Mouse (Mus musculus): ENCODE measurements at regions not wholly inside any gene's neighbourhood (a gene's known extent, or its start where the extent isn't known, plus 50 kb on each side); places are given as distances from the start of the nearest gene placed in this dataset.

DNA sequence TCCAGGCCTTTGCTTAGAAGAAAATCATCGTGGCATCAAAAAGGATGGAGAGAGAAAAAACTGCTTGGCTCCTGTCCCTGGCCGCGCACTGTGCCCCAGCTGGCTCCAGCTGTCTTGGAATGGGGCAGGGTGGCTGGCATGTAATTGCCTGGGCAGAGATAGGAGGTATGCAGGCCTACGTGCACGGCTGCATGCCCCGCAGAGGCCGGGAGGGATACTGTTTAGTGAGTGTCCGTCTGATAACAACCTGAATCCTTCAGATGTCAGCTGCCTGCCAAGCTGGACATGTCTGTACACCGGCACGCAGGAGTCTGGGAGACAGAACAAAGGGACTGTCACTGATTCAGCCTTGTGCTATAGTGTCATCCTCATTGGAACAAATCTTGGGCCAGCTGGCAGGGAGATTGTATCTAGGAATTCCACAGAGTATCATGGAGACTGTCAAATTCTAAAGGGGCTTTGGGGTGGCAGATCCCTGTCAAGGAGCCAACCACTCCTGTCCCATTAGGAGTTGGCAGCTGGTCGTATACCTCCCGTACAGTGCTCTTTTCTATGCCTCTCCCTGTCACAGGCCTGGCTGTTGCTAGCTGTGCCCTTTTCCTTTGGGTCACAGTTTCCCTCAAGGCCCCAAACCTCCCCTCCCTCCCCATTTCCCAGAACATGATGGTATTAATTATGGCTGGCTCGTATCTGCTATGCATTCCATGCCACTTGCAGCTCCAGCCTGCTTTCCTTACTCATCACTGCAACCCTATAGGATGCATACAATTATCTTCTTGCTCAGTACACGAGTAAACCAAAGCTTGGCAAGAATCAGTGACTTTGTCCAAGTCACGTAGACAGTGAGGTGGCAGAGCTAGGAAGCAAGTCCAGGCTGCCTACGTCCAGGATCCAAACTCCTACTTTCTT is 83.5 kb upstream of the Egln3 start:
- no peak overlapping the region for H3K4me3 ChIP-seq (ENCODE audit: insufficient read depth, poor library complexity, severe bottlenecking)
- no peaks in the 10 kb centered on the region for H3K36me3 ChIP-seq (ENCODE audit: control insufficient read depth, insufficient read depth)
- H3K27me3 ChIP-seq (ENCODE audit: control insufficient read depth, insufficient read depth, insufficient read length), result no peaks in the 10 kb centered on the region
- H3ac ChIP-seq (ENCODE audit: control insufficient read depth, insufficient read length, low read depth), result no peak overlapping the region
- H3K79me2 ChIP-seq (ENCODE audit: control insufficient read depth, insufficient read depth), result no peaks in the 10 kb centered on the region
- H3K79me3 ChIP-seq (ENCODE audit: low read depth), result no peaks in the 10 kb centered on the region
- TF ChIP-seq USF1 (IDR thresholded peaks at IDR 0.05; ENCODE audit: low read depth) (no peak), MYOD1 (IDR thresholded peaks at IDR 0.05; ENCODE audit: control insufficient read depth, insufficient read length, low read depth) (no peak), MYOG (IDR thresholded peaks at IDR 0.05; ENCODE audit: control insufficient read depth, extremely low read depth, insufficient read length) (no peak), CTCF (IDR thresholded peaks at IDR 0.05; ENCODE audit: control insufficient read depth, insufficient read depth, insufficient read length) (no peak), MAX (IDR thresholded peaks at IDR 0.05) (no peak), CEBPB (IDR thresholded peaks at IDR 0.05; ENCODE audit: low read depth) (no peak), FOSL1 (IDR thresholded peaks at IDR 0.05; ENCODE audit: insufficient read depth, low read length, poor library complexity, severe bottlenecking) (no peak)

DNA sequence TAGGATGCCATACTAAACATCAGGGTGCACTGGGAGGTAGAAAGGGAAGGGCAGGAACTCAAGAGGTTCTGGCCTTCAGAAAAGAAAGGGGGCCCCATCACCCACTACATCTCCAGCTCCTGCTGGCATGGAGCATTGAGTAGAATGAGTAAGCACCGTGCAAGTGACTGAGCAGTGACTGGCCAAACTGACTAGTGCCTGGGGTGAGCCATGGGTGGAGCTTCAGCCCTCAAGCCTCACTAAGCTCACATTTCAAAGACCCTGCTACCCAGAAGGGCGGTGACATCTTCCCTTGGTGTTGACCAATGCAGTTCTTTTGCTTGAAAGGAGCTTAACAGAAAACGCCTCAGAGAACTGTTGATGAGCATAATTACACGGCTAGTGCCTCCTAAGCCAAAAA is 80.0 kb upstream of the Egln3 start:
- TF ChIP-seq USF1 (IDR thresholded peaks at IDR 0.05; ENCODE audit: low read depth) (no peak), MYOG (IDR thresholded peaks at IDR 0.05; ENCODE audit: control insufficient read depth, extremely low read depth, insufficient read length) (no peak), CTCF (IDR thresholded peaks at IDR 0.05; ENCODE audit: control insufficient read depth, insufficient read depth, insufficient read length) (no peak), MAX (IDR thresholded peaks at IDR 0.05) (no peak), FOSL1 (IDR thresholded peaks at IDR 0.05; ENCODE audit: insufficient read depth, low read length, poor library complexity, severe bottlenecking) (no peak), MYOD1 (IDR thresholded peaks at IDR 0.05; ENCODE audit: control insufficient read depth, insufficient read length, low read depth) (no peak), CEBPB (IDR thresholded peaks at IDR 0.05; ENCODE audit: low read depth) (no peak)

DNA sequence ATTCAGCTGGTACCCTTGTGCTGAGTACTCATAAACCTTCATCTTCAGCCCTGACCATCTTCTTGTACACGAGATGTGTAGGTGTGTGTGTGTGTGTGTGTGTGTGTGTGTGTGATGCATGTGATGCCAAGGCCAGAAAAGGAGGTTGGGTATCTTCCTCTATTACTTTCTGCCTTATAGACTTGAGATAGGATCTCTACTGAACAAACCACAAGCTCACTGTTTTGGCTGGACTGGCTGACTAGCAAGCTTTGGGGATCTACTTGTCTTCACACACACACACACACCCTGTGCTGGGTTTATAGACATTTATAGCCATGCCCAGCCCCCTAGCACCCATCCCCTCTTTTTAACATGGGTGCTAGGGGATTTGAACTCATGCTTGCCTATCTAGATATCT is 79.4 kb upstream of the Egln3 start:
- no peak overlapping the region for H3K4me3 ChIP-seq (ENCODE audit: insufficient read depth, poor library complexity, severe bottlenecking)
- H3K36me3 ChIP-seq (ENCODE audit: control insufficient read depth, insufficient read depth), result no peaks in the 10 kb centered on the region
- H3K79me3 ChIP-seq (ENCODE audit: low read depth), result no peaks in the 10 kb centered on the region
- no peak overlapping the region for H3ac ChIP-seq (ENCODE audit: control insufficient read depth, insufficient read length, low read depth)
- TF ChIP-seq MYOG (IDR thresholded peaks at IDR 0.05; ENCODE audit: control insufficient read depth, extremely low read depth, insufficient read length), result no peak
- no peak for TF ChIP-seq MYOD1 (IDR thresholded peaks at IDR 0.05; ENCODE audit: control insufficient read depth, insufficient read length, low read depth)
- no peak for TF ChIP-seq USF1 (IDR thresholded peaks at IDR 0.05; ENCODE audit: low read depth)
- TF ChIP-seq MAX (IDR thresholded peaks at IDR 0.05), result no peak
- no peak for TF ChIP-seq CEBPB (IDR thresholded peaks at IDR 0.05; ENCODE audit: low read depth)
- no peak for TF ChIP-seq CTCF (IDR thresholded peaks at IDR 0.05; ENCODE audit: control insufficient read depth, insufficient read depth, insufficient read length)
- TF ChIP-seq FOSL1 (IDR thresholded peaks at IDR 0.05; ENCODE audit: insufficient read depth, low read length, poor library complexity, severe bottlenecking), result no peak
- H3K27me3 ChIP-seq (ENCODE audit: control insufficient read depth, insufficient read depth, insufficient read length), result no peaks in the 10 kb centered on the region
- no peaks in the 10 kb centered on the region for H3K79me2 ChIP-seq (ENCODE audit: control insufficient read depth, insufficient read depth)

More for the DNA sequence above, 80.0 kb upstream of the Egln3 start:
- no peak overlapping the region for H3ac ChIP-seq (ENCODE audit: control insufficient read depth, insufficient read length, low read depth)
- H3K4me3 ChIP-seq (ENCODE audit: insufficient read depth, poor library complexity, severe bottlenecking), result no peak overlapping the region
- H3K27me3 ChIP-seq (ENCODE audit: control insufficient read depth, insufficient read depth, insufficient read length), result no peaks in the 10 kb centered on the region
- no peaks in the 10 kb centered on the region for H3K79me3 ChIP-seq (ENCODE audit: low read depth)
- no peaks in the 10 kb centered on the region for H3K79me2 ChIP-seq (ENCODE audit: control insufficient read depth, insufficient read depth)
- H3K36me3 ChIP-seq (ENCODE audit: control insufficient read depth, insufficient read depth), result no peaks in the 10 kb centered on the region

DNA sequence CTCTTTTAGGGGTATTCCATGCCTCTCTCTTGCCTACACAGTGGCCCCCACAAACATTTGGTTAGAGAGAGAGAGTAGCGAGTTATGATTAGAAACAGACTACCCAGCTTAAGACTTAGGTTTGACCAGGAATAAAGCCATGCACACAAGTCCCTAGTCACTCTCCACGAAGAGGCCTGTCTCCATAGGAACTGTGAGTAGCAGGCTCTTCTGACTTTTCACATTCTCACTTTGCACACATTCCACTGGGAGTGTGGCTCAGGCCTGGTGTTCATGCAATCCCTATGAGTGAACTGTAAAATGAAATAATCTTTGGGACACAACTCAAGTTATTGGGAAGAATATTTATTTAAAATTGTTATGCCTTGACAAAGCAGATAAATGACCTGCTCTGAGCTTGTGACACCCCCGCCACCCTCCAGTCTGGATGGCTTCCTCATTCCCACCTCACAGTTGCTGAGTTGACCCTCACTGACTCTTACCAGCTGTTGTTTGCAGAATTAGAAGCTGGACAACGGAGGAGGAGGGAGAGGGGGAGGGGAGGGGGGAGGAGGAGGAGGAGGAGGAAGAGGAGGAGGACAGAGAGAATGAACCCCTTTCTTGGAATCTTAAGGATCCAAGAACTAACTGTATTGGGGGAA is 78.7 kb upstream of the Egln3 start:
- Histone ChIP-seq H3K27me3 (ENCODE audit: control insufficient read depth, insufficient read depth, insufficient read length) (no peaks in the 10 kb centered on the region), H3ac (ENCODE audit: control insufficient read depth, insufficient read length, low read depth) (no peak overlapping the region), H3K79me2 (ENCODE audit: control insufficient read depth, insufficient read depth) (no peaks in the 10 kb centered on the region), H3K79me3 (ENCODE audit: low read depth) (no peaks in the 10 kb centered on the region), H3K4me3 (ENCODE audit: insufficient read depth, poor library complexity, severe bottlenecking) (no peak overlapping the region), H3K36me3 (ENCODE audit: control insufficient read depth, insufficient read depth) (no peaks in the 10 kb centered on the region)
- TF ChIP-seq CTCF (IDR thresholded peaks at IDR 0.05; ENCODE audit: control insufficient read depth, insufficient read depth, insufficient read length) (no peak), MYOG (IDR thresholded peaks at IDR 0.05; ENCODE audit: control insufficient read depth, extremely low read depth, insufficient read length) (no peak), MYOD1 (IDR thresholded peaks at IDR 0.05; ENCODE audit: control insufficient read depth, insufficient read length, low read depth) (no peak), CEBPB (IDR thresholded peaks at IDR 0.05; ENCODE audit: low read depth) (no peak), MAX (IDR thresholded peaks at IDR 0.05) (no peak), USF1 (IDR thresholded peaks at IDR 0.05; ENCODE audit: low read depth) (no peak), FOSL1 (IDR thresholded peaks at IDR 0.05; ENCODE audit: insufficient read depth, low read length, poor library complexity, severe bottlenecking) (no peak)

DNA sequence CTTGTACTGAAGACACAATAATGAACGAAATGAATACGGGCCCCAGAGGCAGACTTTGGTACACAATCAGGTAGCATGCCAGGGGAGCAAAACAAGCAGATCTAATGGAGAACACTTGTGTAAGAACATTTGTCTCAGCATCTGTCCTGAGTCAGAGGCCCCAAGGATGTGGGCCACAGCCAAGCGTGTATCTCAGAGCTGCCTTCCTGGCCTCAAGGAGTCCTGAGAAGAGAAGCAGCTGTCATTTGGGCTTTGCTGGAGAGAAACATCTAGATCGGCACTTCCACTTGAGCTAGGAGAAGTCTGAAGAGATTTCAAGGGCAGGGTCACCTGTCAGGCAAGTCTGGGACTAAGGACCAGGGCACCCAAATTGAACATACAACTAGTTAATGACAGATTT is 76.8 kb upstream of the Egln3 start:
- no peak for TF ChIP-seq FOSL1 (IDR thresholded peaks at IDR 0.05; ENCODE audit: insufficient read depth, low read length, poor library complexity, severe bottlenecking)
- no peak for TF ChIP-seq CEBPB (IDR thresholded peaks at IDR 0.05; ENCODE audit: low read depth)
- TF ChIP-seq MYOG (IDR thresholded peaks at IDR 0.05; ENCODE audit: control insufficient read depth, extremely low read depth, insufficient read length), result no peak
- no peak for TF ChIP-seq MAX (IDR thresholded peaks at IDR 0.05)
- no peak for TF ChIP-seq CTCF (IDR thresholded peaks at IDR 0.05; ENCODE audit: control insufficient read depth, insufficient read depth, insufficient read length)
- no peak for TF ChIP-seq USF1 (IDR thresholded peaks at IDR 0.05; ENCODE audit: low read depth)
- TF ChIP-seq MYOD1 (IDR thresholded peaks at IDR 0.05; ENCODE audit: control insufficient read depth, insufficient read length, low read depth), result no peak
- no peaks in the 10 kb centered on the region for H3K79me2 ChIP-seq (ENCODE audit: control insufficient read depth, insufficient read depth)
- no peaks in the 10 kb centered on the region for H3K79me3 ChIP-seq (ENCODE audit: low read depth)
- H3K36me3 ChIP-seq (ENCODE audit: control insufficient read depth, insufficient read depth), result no peaks in the 10 kb centered on the region
- H3K4me3 ChIP-seq (ENCODE audit: insufficient read depth, poor library complexity, severe bottlenecking), result no peak overlapping the region
- H3ac ChIP-seq (ENCODE audit: control insufficient read depth, insufficient read length, low read depth), result no peak overlapping the region
- no peaks in the 10 kb centered on the region for H3K27me3 ChIP-seq (ENCODE audit: control insufficient read depth, insufficient read depth, insufficient read length)
